ENCODE assay signal across 39 mouse cellular contexts in the genomic region with DNA sequence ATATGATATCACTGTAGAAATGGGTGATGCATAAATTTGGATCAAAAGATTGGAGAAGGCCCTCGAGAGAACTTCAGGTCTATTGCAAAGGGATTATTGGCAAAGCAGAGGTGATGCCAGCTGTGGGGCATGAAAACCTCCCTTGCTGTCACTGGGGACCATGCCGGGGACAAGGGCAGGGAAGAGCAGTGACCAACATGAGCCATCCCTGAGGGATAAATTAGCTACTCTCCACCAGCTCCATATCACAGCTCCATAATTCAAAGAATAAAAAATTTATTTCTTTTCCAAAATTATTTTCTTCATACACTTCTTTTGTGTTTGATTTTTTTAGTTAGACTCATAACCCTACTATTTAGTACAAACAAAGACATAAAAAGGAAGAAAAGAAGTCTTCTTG. TPM values are rescaled to one million over a fixed set of nuclear protein-coding genes. Genes with fewer than 3 reads are reported as not detected.
"Had no signal": no experiment of that assay in that cellular context is flagged by ENCODE, and none has a peak within 500 bp of the region (broad histone marks: within the 10 kb centered on the region; RNA-seq: fewer than 3 reads in every experiment).

Olfr984 (minus strand) TSS at position 101 of the 400 bp plus-strand sequence.

- H3K4me2 ChIP-seq: embryonic facial prominence, embryonic 12.5 days; embryonic facial prominence, embryonic 13.5 days; embryonic facial prominence, embryonic 15.5 days; forebrain, embryonic 12.5 days; forebrain, embryonic 13.5 days; forebrain, embryonic 15.5 days had no signal

- H3K27me3 ChIP-seq: embryonic facial prominence, embryonic 12.5 days; embryonic facial prominence, embryonic 13.5 days; embryonic facial prominence, embryonic 15.5 days; forebrain, embryonic 12.5 days; forebrain, embryonic 13.5 days; forebrain, embryonic 15.5 days had no signal

- H3K4me1 ChIP-seq: embryonic facial prominence, embryonic 12.5 days; forebrain, embryonic 10.5 days; forebrain, embryonic 12.5 days; forebrain, embryonic 13.5 days; forebrain, embryonic 15.5 days had no signal

- H3K4me3 ChIP-seq: embryonic facial prominence, embryonic 10.5 days; embryonic facial prominence, embryonic 12.5 days; embryonic facial prominence, embryonic 13.5 days; embryonic facial prominence, embryonic 15.5 days; erythroblast, embryonic 14.5 days; forebrain, embryonic 10.5 days; forebrain, embryonic 12.5 days; forebrain, embryonic 13.5 days; forebrain, embryonic 15.5 days; gastrocnemius, adult 2 months; heart, adult 2 months had no signal

- H3K27ac ChIP-seq: embryonic facial prominence, embryonic 10.5 days; embryonic facial prominence, embryonic 12.5 days; embryonic facial prominence, embryonic 13.5 days; embryonic facial prominence, embryonic 15.5 days; forebrain, embryonic 10.5 days; forebrain, embryonic 12.5 days; forebrain, embryonic 13.5 days; forebrain, embryonic 15.5 days; gastrocnemius, adult 2 months; heart, adult 2 months had no signal

- H3K9me3 ChIP-seq: embryonic facial prominence, embryonic 10.5 days; embryonic facial prominence, embryonic 12.5 days; embryonic facial prominence, embryonic 13.5 days; embryonic facial prominence, embryonic 15.5 days; forebrain, embryonic 10.5 days; forebrain, embryonic 12.5 days; forebrain, embryonic 13.5 days; forebrain, embryonic 15.5 days had no signal

- H3K36me3 ChIP-seq: embryonic facial prominence, embryonic 10.5 days; embryonic facial prominence, embryonic 12.5 days; embryonic facial prominence, embryonic 13.5 days; embryonic facial prominence, embryonic 15.5 days; forebrain, embryonic 10.5 days; forebrain, embryonic 12.5 days; forebrain, embryonic 15.5 days had no signal

- H3K9ac ChIP-seq: embryonic facial prominence, embryonic 12.5 days; embryonic facial prominence, embryonic 13.5 days; embryonic facial prominence, embryonic 15.5 days; forebrain, embryonic 12.5 days; forebrain, embryonic 13.5 days; forebrain, embryonic 15.5 days; forebrain, postnatal 0 days had no signal

- DNase-seq: cerebellum, adult 9-10 months; cerebellum, adult 9-11 months; cerebellum, postnatal 10 days; cerebellum, postnatal 14 days; cerebellum, postnatal 25 days; cerebellum, postnatal 36 days; embryo, embryonic 11 days; forebrain, postnatal 0 days; gastrocnemius, adult 2 months; gastrocnemius, postnatal 10 days; gastrocnemius, postnatal 14 days; gastrocnemius, postnatal 25 days; gastrocnemius, postnatal 36 days; heart, adult 11 months; heart, adult 18-20 months; heart, adult 2 months had no signal

RNA-seq across cellular contexts. Expression of gene Olfr984, which starts in this region (rescaled TPM):
- total RNA-seq: common myeloid progenitor, adult 5-6 weeks; forebrain, postnatal 0 days; gastrocnemius, adult 18-20 months; gastrocnemius, adult 2 months; gastrocnemius, adult 8-10 months; gastrocnemius, postnatal 10 days; gastrocnemius, postnatal 14 days; gastrocnemius, postnatal 25 days; gastrocnemius, postnatal 36 days; gastrocnemius, postnatal 4 days; granulocyte monocyte progenitor cell, adult 5-6 weeks; heart, adult 18-20 months; heart, adult 2 months; heart, adult 8-10 months had no signal
- polyA plus RNA-seq: cortical plate, adult 2 months; embryonic facial prominence, embryonic 10.5 days; embryonic facial prominence, embryonic 11.5 days; embryonic facial prominence, embryonic 12.5 days; embryonic facial prominence, embryonic 13.5 days; embryonic facial prominence, embryonic 14.5 days; embryonic facial prominence, embryonic 15.5 days; erythroblast, embryonic 14.5 days; forebrain, embryonic 10.5 days; forebrain, embryonic 11.5 days; forebrain, embryonic 12.5 days; forebrain, embryonic 13.5 days; forebrain, embryonic 14.5 days; forebrain, embryonic 15.5 days; forebrain, embryonic 16.5 days; forebrain, postnatal 0 days; frontal cortex, adult 2 months; gonadal fat pad, adult 2 months; heart, adult 2 months had no signal
